Mouse (Mus musculus) heart, embryonic 12.5 days (tissue): Measurements from ENCODE around the gene Zfp36l1. TPM values are rescaled to one million over a fixed set of nuclear protein-coding genes. Genes with fewer than 3 reads are reported as not detected.

Source experiments
- ATAC-seq: fragments of 200-750 bp; cut with Nextera tagmentation; 2 replicates; pipeline ENCODE4 v1.8.0; 2017; ENCODE audit warnings: moderate TSS enrichment, moderate library complexity; ENCODE audit not compliant: insufficient number of reproducible peaks, low FRiP score
- H3K27ac ChIP-seq: fragments of 300-500 bp; sonication (generic); 2 replicates; pipeline ENCODE4 v1.5.1; 2016; ENCODE audit warnings: mild to moderate bottlenecking, moderate library complexity; ENCODE audit not compliant: poor library complexity, severe bottlenecking
- H3K27me3 ChIP-seq: fragments of 300-500 bp; sonication (generic); replicated peaks from 2 replicates; pipeline ENCODE4 v1.6.1; 2016; ENCODE audit warnings: mild to moderate bottlenecking, moderate library complexity
- H3K36me3 ChIP-seq: fragments of 300-500 bp; sonication (generic); 2 replicates; pipeline ENCODE4 v1.6.1; 2016; ENCODE audit warnings: mild to moderate bottlenecking, moderate library complexity
- H3K4me1 ChIP-seq: fragments of 300-500 bp; sonication (generic); replicated peaks from 2 replicates; pipeline ENCODE4 v1.6.1; 2016; ENCODE audit warnings: mild to moderate bottlenecking
- H3K4me2 ChIP-seq: fragments of 300-500 bp; sonication (generic); 2 replicates; pipeline ENCODE4 v1.6.1; 2016; ENCODE audit warnings: mild to moderate bottlenecking, moderate library complexity
- H3K4me3 ChIP-seq: fragments of 300-500 bp; sonication (generic); 2 replicates; pipeline ENCODE4 v1.5.1; 2016; ENCODE audit warnings: mild to moderate bottlenecking
- H3K9ac ChIP-seq: fragments of 300-500 bp; sonication (generic); 2 replicates; pipeline ENCODE4 v1.6.1; 2016; ENCODE audit warnings: mild to moderate bottlenecking, moderate library complexity
- H3K9me3 ChIP-seq: fragments of 300-500 bp; sonication (generic); replicated peaks from 2 replicates; pipeline ENCODE4 v1.6.1; 2016; ENCODE audit warnings: mild to moderate bottlenecking, moderate library complexity
- WGBS: fragments of 180-500 bp; shearing (Covaris S2); methylation state at CpG from one replicate; pipeline ENCODE4 v1.1.7; 2016; 5-methylcytosine and 5-hydroxymethylcytosine counted together
- polyA plus RNA-seq: library from polyadenylated mRNA; unstranded; fragments of >200 nt; fragmentation: Nextera tagmentation; extraction: Ambion mirVana; gene quantifications from 2 replicates; pipeline ENCODE4 v1.2.1, GENCODE M21; 2016

The Zfp36l1 gene
- polyA plus RNA-seq, 1 experiment from 2014 or later, result 98.4 TPM

GRCm38 (mm10) chr12:80115863-80116194 is 3.0 kb upstream of the Zfp36l1 start:
- H3K27ac ChIP-seq, result peak overlapping the region; percentile 98
- H3K9me3 ChIP-seq, result 0 out of 2 replicates have a peak, but pooled peaks cover 3% of the 10 kb centered on the region
- H3K27me3 ChIP-seq, result no peaks in the 10 kb centered on the region
- H3K9ac ChIP-seq, result peak overlapping the region; percentile 92
- H3K4me1 ChIP-seq, result peaks cover 17% of the 10 kb centered on the region
- no peak for ATAC-seq
- peak overlapping the region; percentile 87 for H3K4me2 ChIP-seq
- H3K36me3 ChIP-seq, result peaks cover 12% of the 10 kb centered on the region
- under 1% methylated on average over 30 of the region's 30 CpGs for WGBS
- H3K4me3 ChIP-seq, result peak overlapping the region; percentile 97

- under 1% methylated on average over 64 of the region's 71 CpGs for WGBS
Measured at GRCm38 (mm10) chr12:80115142-80115862, 2.5 kb upstream of the Zfp36l1 start.

DNA sequence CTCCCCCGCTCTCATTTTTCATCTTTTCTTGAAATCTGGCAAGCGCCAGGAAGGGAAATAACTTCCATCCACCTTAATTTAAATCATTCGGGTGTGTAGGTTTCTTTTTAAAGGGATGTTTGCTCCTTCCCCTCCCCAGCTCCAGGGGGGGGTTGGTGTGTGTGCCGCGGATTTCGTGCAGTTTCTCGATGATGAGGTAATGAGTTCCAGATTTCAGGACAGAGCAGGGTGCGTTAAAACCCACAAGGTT is 2.0 kb upstream of the Zfp36l1 start:
- peak overlapping the region; percentile 92 for H3K9ac ChIP-seq
- no peaks in the 10 kb centered on the region for H3K27me3 ChIP-seq
- WGBS, result under 1% methylated on average over 8 of the region's 8 CpGs
- peak overlapping the region; percentile 98 for H3K27ac ChIP-seq
- H3K9me3 ChIP-seq, result no peaks in the 10 kb centered on the region
- H3K4me3 ChIP-seq, result peak overlapping the region; percentile 97
- H3K4me1 ChIP-seq, result peaks cover 27% of the 10 kb centered on the region
- peaks cover 9% of the 10 kb centered on the region for H3K36me3 ChIP-seq
- ATAC-seq, result no peak
- H3K4me2 ChIP-seq, result peak overlapping the region; percentile 87

More at GRCm38 (mm10) chr12:80115142-80115862, 2.5 kb upstream of the Zfp36l1 start:
- Histone ChIP-seq H3K4me2 (peak overlapping the region; percentile 87), H3K4me3 (peak overlapping the region; percentile 97), H3K9me3 (no peaks in the 10 kb centered on the region), H3K9ac (peak overlapping the region; percentile 92), H3K27me3 (no peaks in the 10 kb centered on the region), H3K36me3 (peaks cover 8% of the 10 kb centered on the region), H3K4me1 (peaks cover 22% of the 10 kb centered on the region), H3K27ac (peak overlapping the region; percentile 98)
- peak; percentile 79 for ATAC-seq

DNA sequence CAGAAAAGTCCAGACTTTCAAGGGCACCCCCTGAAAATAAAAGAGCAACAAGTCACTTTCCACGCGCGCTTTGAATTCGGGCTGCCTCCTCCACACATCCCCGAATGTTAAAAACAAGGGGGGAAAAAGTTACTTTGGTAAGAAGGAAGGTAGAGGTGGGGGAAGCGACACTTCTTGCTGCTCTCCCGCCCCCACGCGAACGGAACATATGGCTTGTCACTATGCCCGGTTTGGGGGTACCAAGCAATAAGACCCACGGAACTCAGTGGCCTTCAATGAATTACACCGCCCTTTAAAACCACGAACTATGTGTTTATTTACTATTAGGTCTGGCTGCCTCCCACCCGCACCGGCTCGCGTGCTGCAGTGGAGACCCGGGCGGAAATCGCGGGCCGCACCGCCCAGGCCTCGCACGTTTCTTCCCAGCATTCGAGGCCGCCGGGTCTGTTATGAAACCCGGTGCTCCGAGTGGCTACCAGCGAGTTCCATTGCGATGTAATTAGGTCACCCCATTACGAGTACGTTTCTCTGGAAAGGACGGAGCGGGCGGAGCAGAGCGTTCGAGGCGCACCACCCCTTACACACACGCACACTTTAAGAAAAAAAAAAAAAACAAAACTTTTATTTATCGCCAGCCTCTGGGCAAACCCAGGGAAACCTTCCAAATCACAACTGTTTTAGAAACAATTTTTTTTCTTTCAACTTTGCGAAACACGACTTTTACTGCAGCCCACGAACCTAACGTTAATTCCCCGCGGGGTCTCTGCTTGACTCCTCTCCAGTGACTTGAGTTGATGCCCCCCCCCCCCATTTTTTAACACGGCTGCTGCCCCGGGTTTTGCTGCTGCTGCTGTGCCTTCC is 1.4 kb upstream of the Zfp36l1 start:
- no peak for ATAC-seq
- WGBS, result under 1% methylated on average over 51 of the region's 51 CpGs

DNA sequence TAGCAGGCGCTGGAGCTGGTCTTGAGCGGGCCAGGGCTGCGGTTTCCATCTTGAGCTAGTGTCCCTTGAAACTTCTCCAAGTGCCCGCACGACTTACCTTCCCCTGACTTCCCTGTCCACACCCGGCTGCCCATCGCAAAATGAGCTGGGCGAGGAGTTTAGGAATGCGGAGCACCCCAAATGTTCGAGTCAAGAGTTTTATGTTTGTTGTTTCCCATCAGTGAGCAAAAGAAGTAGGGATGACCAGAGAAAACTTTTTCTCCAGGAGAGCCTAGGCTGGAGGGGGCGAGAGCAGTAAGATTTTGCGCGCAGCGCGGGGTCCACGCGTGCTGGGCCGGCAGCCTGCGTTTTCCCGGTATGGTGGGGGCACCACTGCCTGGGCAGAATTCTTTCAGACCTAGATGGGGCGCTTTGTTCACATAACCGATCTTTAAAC is 791 bp upstream of the Zfp36l1 start:
- peak overlapping the region; percentile 98 for H3K27ac ChIP-seq
- no peaks in the 10 kb centered on the region for H3K9me3 ChIP-seq
- WGBS, result under 1% methylated on average over 22 of the region's 22 CpGs
- H3K27me3 ChIP-seq, result no peaks in the 10 kb centered on the region
- H3K9ac ChIP-seq, result peak overlapping the region; percentile 92
- H3K4me3 ChIP-seq, result peak overlapping the region; percentile 97
- peaks cover 39% of the 10 kb centered on the region for H3K4me1 ChIP-seq
- peak overlapping the region; percentile 87 for H3K4me2 ChIP-seq
- ATAC-seq, result 0 out of 2 replicates have a peak, but pooled peaks have one; percentile 4
- peaks cover 17% of the 10 kb centered on the region for H3K36me3 ChIP-seq

More for the DNA sequence above, 1.4 kb upstream of the Zfp36l1 start:
- Histone ChIP-seq H3K9ac (peak overlapping the region; percentile 92), H3K27ac (peak overlapping the region; percentile 98), H3K4me1 (peaks cover 33% of the 10 kb centered on the region), H3K4me3 (peak overlapping the region; percentile 97), H3K4me2 (peak overlapping the region; percentile 87), H3K36me3 (peaks cover 12% of the 10 kb centered on the region), H3K9me3 (no peaks in the 10 kb centered on the region), H3K27me3 (no peaks in the 10 kb centered on the region)

GRCm38 (mm10) chr12:80112071-80112660 is 647 bp downstream of the Zfp36l1 start:
- H3K4me2 ChIP-seq, result peak overlapping the region; percentile 87
- H3K9ac ChIP-seq, result peak overlapping the region; percentile 99
- peaks cover 24% of the 10 kb centered on the region for H3K36me3 ChIP-seq
- H3K27ac ChIP-seq, result peak overlapping the region; percentile 95
- no peak for ATAC-seq
- peaks cover 40% of the 10 kb centered on the region for H3K4me1 ChIP-seq
- under 1% methylated on average over 26 of the region's 26 CpGs for WGBS
- no peaks in the 10 kb centered on the region for H3K9me3 ChIP-seq
- H3K27me3 ChIP-seq, result no peaks in the 10 kb centered on the region
- peak overlapping the region; percentile 97 for H3K4me3 ChIP-seq

DNA sequence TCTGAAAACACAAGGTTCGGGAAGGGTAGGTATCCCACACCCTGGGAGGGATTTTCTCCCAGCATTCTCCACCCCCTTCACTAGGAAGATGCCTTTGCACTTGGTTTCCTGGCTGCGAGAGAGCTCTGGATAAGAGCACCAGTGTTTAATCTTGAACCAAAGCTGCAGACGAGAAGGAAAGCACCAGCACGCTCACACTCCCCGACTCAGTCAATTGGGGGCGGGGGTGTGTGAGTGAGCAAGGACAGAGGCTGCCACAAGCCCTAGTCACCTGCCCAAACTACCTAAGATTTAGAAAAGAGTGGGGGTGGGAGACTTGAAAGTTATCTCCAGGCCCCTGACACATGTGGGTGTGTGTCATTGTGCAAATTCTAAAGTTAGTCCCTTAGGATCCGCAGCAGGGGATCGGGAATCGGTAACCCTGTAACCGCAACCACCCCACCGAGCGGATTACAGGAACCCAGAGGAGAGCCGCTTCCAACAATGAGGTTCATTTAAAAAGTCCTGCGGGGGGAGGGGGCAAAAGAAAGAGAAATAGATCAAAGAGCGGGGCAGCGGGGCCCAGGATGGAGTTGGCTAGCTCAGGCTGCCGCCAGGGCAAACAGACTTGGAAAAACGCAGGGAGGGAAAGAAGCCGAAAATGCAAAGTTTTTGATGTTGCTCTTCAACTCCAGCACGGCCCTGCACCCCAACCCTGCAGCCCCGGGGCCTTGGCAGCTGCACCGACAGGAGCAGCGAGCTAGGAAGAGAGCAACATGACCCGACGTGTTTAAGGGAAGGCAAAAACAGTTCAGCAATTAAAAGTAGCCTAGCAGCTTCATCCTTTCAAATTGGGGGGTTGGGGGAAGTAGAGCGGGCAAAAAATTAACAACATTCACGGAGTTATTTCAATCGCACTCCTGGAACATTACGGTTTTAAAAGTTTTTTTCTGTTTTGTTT is 1.4 kb downstream of the Zfp36l1 start:
- no peak for ATAC-seq

GRCm38 (mm10) chr12:80110546-80110870 is 2.3 kb downstream of the Zfp36l1 start:
- no peak for ATAC-seq
- Histone ChIP-seq H3K4me1 (peaks cover 39% of the 10 kb centered on the region), H3K36me3 (peaks cover 33% of the 10 kb centered on the region), H3K9me3 (no peaks in the 10 kb centered on the region), H3K27ac (peak overlapping the region; percentile 95), H3K9ac (peak overlapping the region; percentile 99), H3K27me3 (no peaks in the 10 kb centered on the region), H3K4me2 (peak overlapping the region; percentile 87), H3K4me3 (peak overlapping the region; percentile 97)
- 8% methylated on average over 9 of the region's 9 CpGs for WGBS

More for the DNA sequence above, 1.4 kb downstream of the Zfp36l1 start:
- Histone ChIP-seq H3K27ac (peak overlapping the region; percentile 95), H3K9ac (peak overlapping the region; percentile 99), H3K27me3 (no peaks in the 10 kb centered on the region), H3K4me1 (peaks cover 41% of the 10 kb centered on the region), H3K9me3 (no peaks in the 10 kb centered on the region), H3K36me3 (peaks cover 31% of the 10 kb centered on the region), H3K4me2 (peak overlapping the region; percentile 87), H3K4me3 (peak overlapping the region; percentile 97)
- under 1% methylated on average over 29 of the region's 29 CpGs for WGBS

GRCm38 (mm10) chr12:80109753-80110545 is 2.9 kb downstream of the Zfp36l1 start:
- H3K27me3 ChIP-seq, result no peaks in the 10 kb centered on the region
- H3K36me3 ChIP-seq, result peaks cover 33% of the 10 kb centered on the region
- peak overlapping the region; percentile 97 for H3K4me3 ChIP-seq
- H3K9me3 ChIP-seq, result no peaks in the 10 kb centered on the region
- peak overlapping the region; percentile 95 for H3K27ac ChIP-seq
- H3K4me1 ChIP-seq, result peaks cover 39% of the 10 kb centered on the region
- H3K4me2 ChIP-seq, result peak overlapping the region; percentile 87
- H3K9ac ChIP-seq, result peak overlapping the region; percentile 99
- 14% methylated on average over 53 of the region's 53 CpGs for WGBS
- no peak for ATAC-seq
